Comparison of ENCODE assay signal across 34 mouse cellular contexts in the genomic region with DNA sequence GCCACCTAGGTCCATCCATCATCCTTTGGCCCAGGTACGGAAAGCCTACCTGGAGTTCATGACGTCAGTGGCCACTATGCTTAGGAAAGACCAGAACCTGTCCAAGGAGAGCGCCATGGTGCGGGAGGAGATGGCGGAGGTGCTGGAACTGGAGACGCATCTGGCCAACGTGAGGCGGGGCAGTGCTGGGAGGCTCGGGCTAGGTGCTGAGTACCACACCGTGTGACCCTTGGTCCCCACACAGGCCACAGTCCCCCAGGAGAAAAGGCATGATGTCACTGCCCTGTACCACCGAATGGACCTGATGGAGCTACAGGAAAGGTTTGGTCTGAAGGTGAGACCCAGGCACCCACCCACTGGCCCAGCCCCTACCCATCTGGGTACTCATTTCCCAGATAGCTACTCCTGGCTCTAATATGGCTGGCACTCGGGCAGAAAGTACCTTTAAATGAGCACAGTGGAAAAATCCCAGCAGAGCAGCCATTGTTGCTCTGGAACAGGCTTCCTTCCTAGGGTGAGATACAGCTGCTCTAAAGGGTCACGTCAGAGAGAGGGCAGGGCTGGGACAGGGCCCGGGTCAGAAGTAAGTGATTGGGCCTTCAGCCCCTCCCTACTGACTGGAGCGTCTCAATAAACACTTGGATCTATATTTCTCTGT. TPM values are rescaled to one million over a fixed set of nuclear protein-coding genes. Genes with fewer than 3 reads are reported as not detected.
DNase-seq lines count a peak whose midpoint lies in the region; ATAC-seq and TF ChIP-seq lines count a peak whose summit lies in the region.
"Had no signal": no experiment of that assay in that cellular context is flagged by ENCODE, and none has a peak within 500 bp of the region (broad histone marks: within the 10 kb centered on the region; RNA-seq: fewer than 3 reads in every experiment).

No protein-coding gene starts in this region.

- ATAC-seq in heart, postnatal 0 days (ENCODE audit: insufficient read depth, low read depth), result 0 out of 2 replicates have a peak, but pooled peaks have one; percentile 7
- ATAC-seq in liver, embryonic 11.5 days (replicated peaks; ENCODE audit: low FRiP score), result 0 out of 2 replicates have a peak, but pooled peaks have one; percentile 14
- no peak for ATAC-seq in liver, postnatal 0 days
- ATAC-seq: inflammation-experienced regulatory T-cells, adult 6 months; lung, postnatal 0 days; Patski had no signal

- intact Hi-C loops in heart, adult 2 months (cut with DNase I), result no loop called here

- H3K4me1 ChIP-seq in heart, postnatal 0 days (ENCODE audit: control insufficient read depth, insufficient read depth), result no peaks in the 10 kb centered on the region
- H3K4me1 ChIP-seq in heart, adult 2 months (ENCODE audit: control insufficient read depth, insufficient read depth, low read length), result no peaks in the 10 kb centered on the region
- no peaks in the 10 kb centered on the region for H3K4me1 ChIP-seq in liver, embryonic 11.5 days (replicated peaks; ENCODE audit: control insufficient read depth, insufficient read depth, low read length)
- H3K4me1 ChIP-seq in liver, postnatal 0 days (ENCODE audit: insufficient read depth), result no peaks in the 10 kb centered on the region
- H3K4me1 ChIP-seq: heart, embryonic 12.5 days; neural tube, embryonic 12.5 days had no signal

- peak; percentile 58 for DNase-seq in cerebellum, adult 11-12 months
- no peak for DNase-seq in cerebellum, adult 18-20 months
- DNase-seq in heart, postnatal 0 days (ENCODE audit: low spot score), result no peak
- no peak for DNase-seq in heart, adult 2 months
- no peak for DNase-seq in liver, embryonic 11.5 days (ENCODE audit: low spot score)
- no peak for DNase-seq in liver, postnatal 0 days
- DNase-seq: adrenal gland, postnatal 10 days; gastrocnemius, postnatal 14 days; heart, postnatal 10 days; kidney, adult 11 months; kidney, postnatal 14 days; layer of hippocampus, adult 9-11 months; right cerebral cortex, adult 18-20 months; spleen, adult 18-20 months; thymus, adult 2 months; thymus, postnatal 36 days had no signal

- 73% methylated on average over 15 of the region's 15 CpGs for WGBS in heart, postnatal 0 days
- 71% methylated on average over 15 of the region's 15 CpGs for WGBS in heart, adult 2 months
- WGBS in liver, embryonic 11.5 days, result 79% methylated on average over 15 of the region's 15 CpGs
- 74% methylated on average over 15 of the region's 15 CpGs for WGBS in liver, postnatal 0 days (ENCODE audit: insufficient replicate concordance)

- no peak for TF ChIP-seq POLR2A in heart, adult 2 months (IDR thresholded peaks at IDR 0.05; ENCODE audit: insufficient read depth, low read depth, low read length)

- no peaks in the 10 kb centered on the region for H3K9me3 ChIP-seq in heart, postnatal 0 days (replicated peaks; ENCODE audit: control insufficient read depth, low read length)
- H3K9me3 ChIP-seq in liver, embryonic 11.5 days (ENCODE audit: control insufficient read depth, low read length), result no peaks in the 10 kb centered on the region
- no peaks in the 10 kb centered on the region for H3K9me3 ChIP-seq in liver, postnatal 0 days (ENCODE audit: low read length)
- H3K9me3 ChIP-seq: embryonic facial prominence, embryonic 12.5 days; heart, embryonic 12.5 days; limb, embryonic 12.5 days; neural tube, embryonic 12.5 days had no signal

- TF ChIP-seq EP300 in heart, postnatal 0 days (IDR thresholded peaks at IDR 0.05; ENCODE audit: low read depth), result no peak
- TF ChIP-seq EP300 in heart, adult 2 months (IDR thresholded peaks at IDR 0.05; ENCODE audit: insufficient read depth, low read depth, low read length), result no peak
- TF ChIP-seq EP300 in liver, postnatal 0 days (IDR thresholded peaks at IDR 0.05; ENCODE audit: low read depth), result no peak

- H3K4me3 ChIP-seq in heart, postnatal 0 days (ENCODE audit: low read depth, low read length), result no peak overlapping the region
- H3K4me3 ChIP-seq in heart, adult 2 months, result no peak overlapping the region
- H3K4me3 ChIP-seq in liver, embryonic 11.5 days (ENCODE audit: low read depth, low read length), result no peak overlapping the region
- no peak overlapping the region for H3K4me3 ChIP-seq in liver, postnatal 0 days (ENCODE audit: low read depth, low read length)
- H3K4me3 ChIP-seq: embryonic facial prominence, embryonic 12.5 days; heart, embryonic 12.5 days; limb, embryonic 12.5 days; myocyte; neural tube, embryonic 12.5 days had no signal

- H3K27ac ChIP-seq in heart, postnatal 0 days (ENCODE audit: low read depth), result no peak overlapping the region
- H3K27ac ChIP-seq in heart, adult 2 months, result no peak overlapping the region
- H3K27ac ChIP-seq in liver, embryonic 11.5 days (ENCODE audit: low read depth, low read length), result no peak overlapping the region
- H3K27ac ChIP-seq in liver, postnatal 0 days (ENCODE audit: low read depth), result no peak overlapping the region
- H3K27ac ChIP-seq: embryonic facial prominence, embryonic 12.5 days; limb, embryonic 12.5 days; macrophage; neural tube, embryonic 12.5 days had no signal

- no peak overlapping the region for H3K4me2 ChIP-seq in heart, postnatal 0 days (ENCODE audit: low read depth, low read length)
- no peak overlapping the region for H3K4me2 ChIP-seq in liver, embryonic 11.5 days
- H3K4me2 ChIP-seq in liver, postnatal 0 days (ENCODE audit: low read depth, low read length), result no peak overlapping the region
- H3K4me2 ChIP-seq: embryonic facial prominence, embryonic 12.5 days; heart, embryonic 12.5 days; limb, embryonic 12.5 days; neural tube, embryonic 12.5 days had no signal

- H3K36me3 ChIP-seq in heart, postnatal 0 days (replicated peaks; ENCODE audit: control insufficient read depth, insufficient read depth, low read length), result no peaks in the 10 kb centered on the region
- H3K36me3 ChIP-seq in heart, adult 2 months (ENCODE audit: control insufficient read depth, insufficient read depth, low read length), result no peaks in the 10 kb centered on the region
- H3K36me3 ChIP-seq in liver, embryonic 11.5 days (ENCODE audit: control insufficient read depth, insufficient read depth, low read length), result no peaks in the 10 kb centered on the region
- no peaks in the 10 kb centered on the region for H3K36me3 ChIP-seq in liver, postnatal 0 days (replicated peaks; ENCODE audit: insufficient read depth, low read length)
- H3K36me3 ChIP-seq: embryonic facial prominence, embryonic 12.5 days; heart, embryonic 12.5 days; limb, embryonic 12.5 days; neural tube, embryonic 12.5 days had no signal

- no peak overlapping the region for H3K9ac ChIP-seq in heart, postnatal 0 days (replicated peaks; ENCODE audit: low read depth, low read length)
- no peak overlapping the region for H3K9ac ChIP-seq in heart, adult 2 months (ENCODE audit: low read depth, low read length)
- no peak overlapping the region for H3K9ac ChIP-seq in liver, embryonic 11.5 days (ENCODE audit: low read depth, low read length)
- H3K9ac ChIP-seq in liver, postnatal 0 days (replicated peaks), result no peak overlapping the region
- H3K9ac ChIP-seq: embryonic facial prominence, embryonic 12.5 days; heart, embryonic 12.5 days; limb, embryonic 12.5 days; neural tube, embryonic 12.5 days had no signal

- no peaks in the 10 kb centered on the region for H3K79me2 ChIP-seq in heart, adult 2 months (replicated peaks; ENCODE audit: control insufficient read depth, insufficient read depth, low read length)

- H3K27me3 ChIP-seq in heart, postnatal 0 days (ENCODE audit: control insufficient read depth, insufficient read depth, low read length), result 0 out of 2 replicates have a peak, but pooled peaks cover 3% of the 10 kb centered on the region
- no peaks in the 10 kb centered on the region for H3K27me3 ChIP-seq in heart, adult 2 months (ENCODE audit: control insufficient read depth, insufficient read depth, low read length)
- peaks cover 7% of the 10 kb centered on the region; the same call in 1 of the 2 replicates for H3K27me3 ChIP-seq in liver, embryonic 11.5 days (replicated peaks; ENCODE audit: control insufficient read depth, insufficient read depth, low read length)
- H3K27me3 ChIP-seq in liver, postnatal 0 days (ENCODE audit: insufficient read depth, low read length), result no peaks in the 10 kb centered on the region
- H3K27me3 ChIP-seq: embryonic facial prominence, embryonic 12.5 days; limb, embryonic 12.5 days; neural tube, embryonic 12.5 days; Patski had no signal

- TF ChIP-seq CTCF in heart, postnatal 0 days (IDR thresholded peaks at IDR 0.05; ENCODE audit: low read depth), result no peak
- no peak for TF ChIP-seq CTCF in heart, adult 2 months (IDR thresholded peaks at IDR 0.05)
- TF ChIP-seq CTCF in liver, postnatal 0 days (IDR thresholded peaks at IDR 0.05; ENCODE audit: low read depth), result no peak

RNA-seq across cellular contexts. Expression of gene Fam213b, which starts 11.2 kb away (rescaled TPM):
- 43.5 and 72.4 TPM in 2 replicates for total RNA-seq in heart, postnatal 0 days (2014; rRNA removed; ENCODE audit: low replicate concordance)
- polyA plus RNA-seq in heart, postnatal 0 days (2015; fragmentation: Nextera tagmentation; extraction: Ambion mirVana), result 75.4 and 76.2 TPM in 2 replicates
- total RNA-seq in heart, adult 2 months (2021), result 10 to 100 TPM; 77.1 to 95.9 TPM
- polyA plus RNA-seq in heart, adult 2 months (2012; rRNA removed), result 77.3 and 110 TPM in 2 replicates
- 17.4 and 20.1 TPM in 2 replicates for polyA plus RNA-seq in liver, embryonic 11.5 days (2014; fragmentation: Nextera tagmentation; extraction: Ambion mirVana)
- polyA plus RNA-seq in liver, postnatal 0 days (2015; fragmentation: Nextera tagmentation; extraction: Ambion mirVana), result 5.9 and 6.5 TPM in 2 replicates
- total RNA-seq: MEL had no signal

RNA-seq across cellular contexts. Expression of gene Mmel1, which starts 18.3 kb away (rescaled TPM):
- total RNA-seq in heart, postnatal 0 days (2014; rRNA removed; ENCODE audit: low replicate concordance), result 0.34 TPM in 1 of 2 replicates, not detected in the other
- 0.07 and 0.12 TPM in 2 replicates for polyA plus RNA-seq in heart, postnatal 0 days (2015; fragmentation: Nextera tagmentation; extraction: Ambion mirVana)
- not detected for total RNA-seq in heart, adult 2 months (2021)
- 0.16 TPM in 1 of 2 replicates, not detected in the other for polyA plus RNA-seq in heart, adult 2 months (2012; rRNA removed)
- polyA plus RNA-seq in liver, embryonic 11.5 days (2014; fragmentation: Nextera tagmentation; extraction: Ambion mirVana), result 0.25 and 0.31 TPM in 2 replicates
- 0.80 and 0.98 TPM in 2 replicates for polyA plus RNA-seq in liver, postnatal 0 days (2015; fragmentation: Nextera tagmentation; extraction: Ambion mirVana)
- total RNA-seq: granulocyte monocyte progenitor cell, adult 5-6 weeks; hematopoietic stem cell, adult 5-6 weeks; liver, adult 2 months had no signal
- polyA plus RNA-seq: inflammation-experienced regulatory T-cells, adult 6 months; kidney, embryonic 14.5 days; macrophage; Patski had no signal

RNA-seq across cellular contexts. Expression of gene Tnfrsf14, which starts 40.6 kb away (rescaled TPM):
- 2.7 and 40.9 TPM in 2 replicates for total RNA-seq in heart, postnatal 0 days (2014; rRNA removed; ENCODE audit: low replicate concordance)
- 0.30 and 0.40 TPM in 2 replicates for polyA plus RNA-seq in heart, postnatal 0 days (2015; fragmentation: Nextera tagmentation; extraction: Ambion mirVana)
- 1 to 10 TPM; 6.1 to 7.0 TPM for total RNA-seq in heart, adult 2 months (2021)
- polyA plus RNA-seq in heart, adult 2 months (2012; rRNA removed), result 16.1 and 18.8 TPM in 2 replicates
- polyA plus RNA-seq in liver, embryonic 11.5 days (2014; fragmentation: Nextera tagmentation; extraction: Ambion mirVana), result 23.1 and 24.4 TPM in 2 replicates
- polyA plus RNA-seq in liver, postnatal 0 days (2015; fragmentation: Nextera tagmentation; extraction: Ambion mirVana), result 17.2 and 20.0 TPM in 2 replicates
- polyA plus RNA-seq: forebrain, embryonic 14.5 days; midbrain, postnatal 0 days had no signal

RNA-seq across cellular contexts. Expression of gene Ttc34, which starts 50.5 kb away (rescaled TPM):
- 0.15 TPM in 1 of 2 replicates, not detected in the other for total RNA-seq in heart, postnatal 0 days (2014; rRNA removed; ENCODE audit: low replicate concordance)
- polyA plus RNA-seq in heart, postnatal 0 days (2015; fragmentation: Nextera tagmentation; extraction: Ambion mirVana), result 0.12 and 0.25 TPM in 2 replicates
- under 1 TPM; 0.09 to 0.10 TPM for total RNA-seq in heart, adult 2 months (2021)
- polyA plus RNA-seq in heart, adult 2 months (2012; rRNA removed), result 0.12 and 0.31 TPM in 2 replicates
- polyA plus RNA-seq in liver, embryonic 11.5 days (2014; fragmentation: Nextera tagmentation; extraction: Ambion mirVana), result 0.10 TPM in 1 of 2 replicates, not detected in the other
- polyA plus RNA-seq in liver, postnatal 0 days (2015; fragmentation: Nextera tagmentation; extraction: Ambion mirVana), result not detected in 2 replicates
- total RNA-seq: gastrocnemius, postnatal 14 days; hematopoietic stem cell, adult 5-6 weeks; liver, adult 2 months; megakaryocyte-erythroid progenitor cell, adult 5-6 weeks; MEL had no signal
- polyA plus RNA-seq: inflammation-experienced regulatory T-cells, adult 6 months; liver, embryonic 16.5 days; macrophage; myocyte; Patski had no signal

Comparison
In these comparisons a context has a peak if more than half of its experiments do, and no peak if none do; other contexts are left out.
1. RNA of gene Tnfrsf14, which starts 40.6 kb away (polyA plus RNA-seq): 23.1 to 24.4 TPM in liver, embryonic 11.5 days, 17.2 to 20.0 TPM in liver, postnatal 0 days and 16.1 to 18.8 TPM in heart, adult 2 months; 0.30 to 0.40 TPM in heart, postnatal 0 days; every median in the first group is over 10 times any median in the second.